Mouse (Mus musculus): ENCODE measurements at regions not wholly inside any gene's neighbourhood (a gene's known extent, or its start where the extent isn't known, plus 50 kb on each side); places are given as distances from the start of the nearest gene placed in this dataset.

DNA sequence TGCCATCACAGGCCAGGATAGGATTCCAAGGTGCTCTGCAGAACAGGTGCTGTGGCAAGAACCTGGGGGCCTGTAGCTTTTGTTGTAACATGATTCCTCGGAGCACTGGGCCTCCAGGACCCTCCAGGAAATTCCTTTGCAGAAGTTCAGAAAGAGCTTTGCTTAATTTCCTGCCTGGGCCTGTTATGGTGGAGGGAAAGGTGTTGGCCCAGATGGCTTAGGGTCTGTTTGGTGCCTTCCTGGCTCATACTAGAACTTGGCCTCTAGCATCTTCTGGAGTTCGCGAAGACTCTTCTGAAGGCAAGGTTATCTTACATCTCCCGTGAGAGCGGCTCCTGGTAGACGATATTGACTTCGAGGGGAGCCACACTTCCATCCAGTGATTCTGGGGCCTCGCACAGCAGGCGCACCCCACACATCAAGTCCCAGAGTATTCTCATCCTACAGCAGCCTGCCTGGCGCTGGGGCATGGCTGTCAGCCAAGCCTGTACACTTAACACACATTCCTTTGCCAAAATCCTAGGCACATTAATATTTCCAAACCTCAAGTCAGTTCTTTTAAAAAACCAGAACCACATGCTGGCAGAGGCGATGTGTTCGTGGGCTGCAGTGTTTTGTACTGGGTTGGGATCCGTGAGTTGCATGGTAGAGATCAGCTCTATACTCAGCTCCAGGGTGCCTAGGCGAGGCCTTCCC, 54.5 kb upstream of the Cxcl14 start:
- DNase-seq (ENCODE audit: low spot score in 2 of 2): peak; percentile 27 to 36

GRCm38 (mm10) chr13:56351401-56351735, 55.0 kb upstream of the Cxcl14 start:
- DNase-seq (ENCODE audit: low spot score in 2 of 2): no peak

DNA sequence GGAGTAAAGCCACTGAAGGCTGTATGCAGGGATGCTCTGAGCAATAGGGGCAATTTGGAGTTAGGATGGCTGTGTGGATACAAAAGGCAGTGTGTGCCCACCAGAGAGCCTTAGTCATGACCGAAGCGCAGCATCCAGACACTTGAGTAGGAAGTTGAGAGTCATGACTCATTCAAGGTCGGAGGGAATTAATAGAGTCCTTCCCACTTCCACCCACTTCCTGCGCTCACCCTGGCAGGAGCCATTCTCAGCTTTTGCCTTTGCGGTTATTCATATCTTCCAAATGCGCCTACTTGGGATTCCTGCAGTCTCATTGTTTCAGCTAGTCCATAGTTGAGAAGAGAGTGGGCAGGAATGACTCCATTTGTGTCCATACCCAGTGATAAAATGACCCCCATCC, 56.1 kb upstream of the Cxcl14 start:
- peak in 1 of 2 experiments; percentile 34 for DNase-seq (ENCODE audit: low spot score in 2 of 2)

- no peak for DNase-seq (ENCODE audit: low spot score in 2 of 2)
Measured at GRCm38 (mm10) chr13:56352839-56353605, 56.7 kb upstream of the Cxcl14 start.

DNA sequence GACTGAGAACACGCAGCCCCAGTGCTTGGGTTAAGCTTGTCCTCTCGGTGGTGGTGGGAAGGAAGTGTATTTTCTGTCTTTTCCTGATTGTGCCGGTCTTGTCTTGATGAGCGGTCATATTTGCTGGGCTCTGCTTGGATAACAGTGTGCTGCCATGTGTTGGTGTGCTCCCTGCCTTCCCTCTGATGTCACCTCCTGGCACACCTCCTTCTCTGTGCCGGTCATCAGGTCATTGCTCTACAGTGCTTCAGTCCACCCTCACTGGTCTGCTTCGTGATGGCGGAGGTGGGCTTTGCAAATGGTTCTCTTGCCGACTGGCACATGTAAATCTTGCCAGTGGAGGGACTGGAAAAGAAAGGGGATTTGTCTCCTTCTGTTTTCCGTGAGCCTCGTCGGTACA, 57.6 kb upstream of the Cxcl14 start:
- no peak for DNase-seq (ENCODE audit: low spot score in 2 of 2)

- no peak for DNase-seq (ENCODE audit: low spot score in 2 of 2)
Measured at GRCm38 (mm10) chr13:56354630-56355029, 58.3 kb upstream of the Cxcl14 start.

- no peak for DNase-seq (ENCODE audit: low spot score in 2 of 2)
Measured at GRCm38 (mm10) chr13:56356999-56357398, 60.6 kb upstream of the Cxcl14 start.

DNA sequence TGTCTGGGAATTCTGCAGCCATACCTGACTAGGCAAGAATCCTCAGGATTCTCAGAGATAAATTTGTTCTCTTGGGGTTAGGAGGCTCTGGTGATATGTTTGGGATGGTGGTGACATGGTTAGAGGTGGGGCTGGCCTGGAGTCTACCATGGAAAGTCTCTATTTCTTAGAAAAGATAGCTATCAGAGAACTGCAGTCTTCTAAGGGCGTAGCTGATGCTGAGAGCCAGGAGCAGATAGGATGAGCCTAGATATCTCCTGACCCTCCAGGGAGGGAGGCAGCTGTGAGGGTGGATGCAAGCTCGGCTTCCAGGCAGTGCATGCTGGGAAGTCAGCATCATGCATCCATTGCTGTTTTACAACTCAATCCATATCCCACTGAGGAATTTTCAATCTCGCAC, 61.6 kb upstream of the Cxcl14 start:
- DNase-seq (ENCODE audit: low spot score in 2 of 2): no peak

DNA sequence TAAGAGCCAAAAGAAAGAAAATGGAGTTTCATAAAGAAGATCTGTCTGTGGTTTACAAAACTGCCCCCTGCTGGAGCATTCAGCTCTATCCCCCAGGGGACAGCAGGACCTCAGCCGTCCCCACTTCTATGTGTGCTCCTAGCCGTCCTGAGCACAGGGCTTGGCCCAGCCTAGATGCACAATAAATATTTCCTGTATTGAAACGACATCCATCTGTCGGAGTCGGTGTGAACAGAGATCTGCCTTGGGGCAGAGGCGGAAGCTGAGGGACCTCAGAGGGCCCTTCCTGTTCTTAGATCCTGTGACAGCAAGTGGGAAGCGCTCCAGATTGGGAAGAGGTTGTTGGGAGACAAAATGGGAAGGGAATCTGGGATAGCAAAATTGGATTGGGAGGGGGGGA, 62.5 kb upstream of the Cxcl14 start:
- DNase-seq (ENCODE audit: low spot score in 2 of 2): no peak

GRCm38 (mm10) chr13:56359554-56359953, 63.2 kb upstream of the Cxcl14 start:
- no peak for DNase-seq (ENCODE audit: low spot score in 2 of 2)

GRCm38 (mm10) chr13:56360803-56361202, 64.5 kb upstream of the Cxcl14 start:
- DNase-seq (ENCODE audit: low spot score in 2 of 2): no peak

- no peak for DNase-seq (ENCODE audit: low spot score in 2 of 2)
Measured at GRCm38 (mm10) chr13:56362238-56362637, 64.2 kb upstream of the Gm3045 start.

DNA sequence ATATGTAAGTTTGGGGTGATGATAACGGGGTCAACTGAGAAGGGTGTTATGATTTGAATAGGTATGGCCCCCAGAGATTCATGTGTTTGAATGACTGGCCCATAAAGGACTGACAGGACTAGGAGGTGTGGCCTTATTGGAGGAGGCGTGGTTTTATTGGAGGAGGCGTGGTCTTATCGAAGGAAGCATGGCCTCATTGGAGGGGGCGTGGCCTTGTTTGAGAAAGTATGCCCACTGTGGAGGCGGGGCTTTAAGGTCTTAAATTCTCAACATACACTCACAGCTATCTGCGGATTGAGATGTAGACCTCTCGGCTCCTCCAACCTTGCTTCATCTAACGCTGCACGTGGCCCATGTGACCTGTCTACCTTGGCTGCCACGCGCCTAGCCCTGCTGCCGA, 63.7 kb upstream of the Gm3045 start:
- DNase-seq (ENCODE audit: low spot score in 2 of 2): no peak

DNA sequence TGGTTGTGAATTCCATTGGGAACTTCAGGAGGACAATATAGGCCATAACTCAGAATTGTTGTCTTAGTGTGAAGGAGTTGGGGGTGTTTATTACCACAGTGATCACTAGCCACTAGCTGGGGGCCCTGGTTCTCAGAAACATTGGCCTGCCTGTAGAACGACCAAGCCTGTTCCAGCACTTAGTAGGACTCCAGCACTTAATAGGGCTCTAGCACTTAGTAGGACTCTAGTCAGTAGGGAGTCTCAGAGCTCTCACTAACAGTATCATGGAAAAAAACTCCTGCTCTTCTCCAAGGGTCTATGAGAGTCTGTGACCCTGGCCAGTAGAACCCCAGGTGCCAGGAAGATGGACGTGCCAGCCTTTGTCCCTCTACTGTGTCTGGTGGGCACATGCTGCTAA, 56.8 kb upstream of the Gm3045 start:
- DNase-seq (ENCODE audit: low spot score in 2 of 2): no peak

- no peak for DNase-seq (ENCODE audit: low spot score in 2 of 2)
Measured at GRCm38 (mm10) chr13:56371374-56371773, 55.0 kb upstream of the Gm3045 start.

- DNase-seq (ENCODE audit: low spot score in 2 of 2): no peak
Measured at GRCm38 (mm10) chr13:56372003-56372725, 54.2 kb upstream of the Gm3045 start.

- no peak for DNase-seq (ENCODE audit: low spot score in 2 of 2)
Measured at GRCm38 (mm10) chr13:56372727-56373126, 53.7 kb upstream of the Gm3045 start.
